Mouse (Mus musculus): ENCODE results near the gene Kcns3.

Gene Kcns3

GRCm38 (mm10) chr12:11151015-11151414, at the start of gene Kcns3:
Kcns3 (minus strand) TSS chr12:11151056.
- in situ Hi-C loops (cut with MboI; ENCODE audit: unreplicated experiment in 2 of 2): loop anchor here (25.0 kb wide), 2 partner anchors 986 to 1811 kb away; no protein-coding TSS in a partner anchor

GRCm38 (mm10) chr12:11198551-11198950, 47.7 kb upstream of the Kcns3 start:
- in situ Hi-C loops (cut with MboI; ENCODE audit: unreplicated experiment in 2 of 2): loop anchor here in 1 of 2 experiments (5.0 kb wide), 1 partner anchor 139 kb away; no protein-coding TSS in a partner anchor

GRCm38 (mm10) chr12:11198026-11198425, 47.2 kb upstream of the Kcns3 start:
- in situ Hi-C loops (cut with MboI; ENCODE audit: unreplicated experiment in 2 of 2): loop anchor here in 1 of 2 experiments (5.0 kb wide), 1 partner anchor 139 kb away; no protein-coding TSS in a partner anchor

GRCm38 (mm10) chr12:11196830-11197229, 46.0 kb upstream of the Kcns3 start:
- in situ Hi-C loops (cut with MboI; ENCODE audit: unreplicated experiment in 2 of 2): loop anchor here in 1 of 2 experiments (5.0 kb wide), 1 partner anchor 140 kb away; no protein-coding TSS in a partner anchor

GRCm38 (mm10) chr12:11196142-11196597, 45.3 kb upstream of the Kcns3 start:
- in situ Hi-C loops (cut with MboI; ENCODE audit: unreplicated experiment in 2 of 2): loop anchor here in 1 of 2 experiments (5.0 kb wide), 1 partner anchor 141 kb away; no protein-coding TSS in a partner anchor

GRCm38 (mm10) chr12:11195031-11195430, 44.2 kb upstream of the Kcns3 start:
- in situ Hi-C loops (cut with MboI; ENCODE audit: unreplicated experiment in 2 of 2): loop anchor here in 1 of 2 experiments (5.0 kb wide), 1 partner anchor 142 kb away; no protein-coding TSS in a partner anchor

- in situ Hi-C loops (cut with MboI; ENCODE audit: unreplicated experiment in 2 of 2): no loop called here
These were observed 27.8 kb upstream of the Kcns3 start for GRCm38 (mm10) chr12:11178486-11179154.

GRCm38 (mm10) chr12:11177408-11178394, 26.8 kb upstream of the Kcns3 start:
- in situ Hi-C loops (cut with MboI; ENCODE audit: unreplicated experiment in 2 of 2): no loop called here

- in situ Hi-C loops (cut with MboI; ENCODE audit: unreplicated experiment in 2 of 2): loop anchor here (25.0 kb wide), 2 partner anchors 979 to 1804 kb away; no protein-coding TSS in a partner anchor
These were observed 7.8 kb upstream of the Kcns3 start for GRCm38 (mm10) chr12:11158670-11159069.

- in situ Hi-C loops (cut with MboI; ENCODE audit: unreplicated experiment in 2 of 2): loop anchor here (25.0 kb wide), 2 partner anchors 982 to 1807 kb away; no protein-coding TSS in a partner anchor
These were observed 4.3 kb upstream of the Kcns3 start for GRCm38 (mm10) chr12:11155123-11155522.

GRCm38 (mm10) chr12:11153587-11153986, 2.7 kb upstream of the Kcns3 start:
- in situ Hi-C loops (cut with MboI; ENCODE audit: unreplicated experiment in 2 of 2): loop anchor here (25.0 kb wide), 2 partner anchors 984 to 1809 kb away; no protein-coding TSS in a partner anchor

GRCm38 (mm10) chr12:11150192-11150935, 492 bp downstream of the Kcns3 start:
- in situ Hi-C loops (cut with MboI; ENCODE audit: unreplicated experiment in 2 of 2): loop anchor here (25.0 kb wide), 2 partner anchors 987 to 1812 kb away; no protein-coding TSS in a partner anchor

- in situ Hi-C loops (cut with MboI; ENCODE audit: unreplicated experiment in 2 of 2): loop anchor here (25.0 kb wide), 2 partner anchors 988 to 1813 kb away; no protein-coding TSS in a partner anchor
These were observed 1.2 kb downstream of the Kcns3 start for GRCm38 (mm10) chr12:11149421-11150191.

GRCm38 (mm10) chr12:11149121-11149420, 1.8 kb downstream of the Kcns3 start:
- in situ Hi-C loops (cut with MboI; ENCODE audit: unreplicated experiment in 2 of 2): no loop called here

- in situ Hi-C loops (cut with MboI; ENCODE audit: unreplicated experiment in 2 of 2): no loop called here
These were observed 6.0 kb downstream of the Kcns3 start for GRCm38 (mm10) chr12:11144894-11145293.

- in situ Hi-C loops (cut with MboI; ENCODE audit: unreplicated experiment in 2 of 2): no loop called here
These were observed 18.4 kb downstream of the Kcns3 start for GRCm38 (mm10) chr12:11132418-11132817.

GRCm38 (mm10) chr12:11129188-11129587, 21.7 kb downstream of the Kcns3 start:
- in situ Hi-C loops (cut with MboI; ENCODE audit: unreplicated experiment in 2 of 2): no loop called here

- in situ Hi-C loops (cut with MboI; ENCODE audit: unreplicated experiment in 2 of 2): no loop called here
These were observed 24.6 kb downstream of the Kcns3 start for GRCm38 (mm10) chr12:11126186-11126759.

GRCm38 (mm10) chr12:11101565-11101964, 49.3 kb downstream of the Kcns3 start:
- in situ Hi-C loops (cut with MboI; ENCODE audit: unreplicated experiment in 2 of 2): no loop called here

Measured in v-Abl transformed pro-B cells (cell line).